30 mouse cellular contexts compared by ENCODE assay signal in genomic region chr11:117896533-117896932, GRCm38 (mm10). TPM values are rescaled to one million over a fixed set of nuclear protein-coding genes. Genes with fewer than 3 reads are reported as not detected.
DNase-seq lines count a peak whose midpoint lies in the region; ATAC-seq and TF ChIP-seq lines count a peak whose summit lies in the region.
"Had no signal": no experiment of that assay in that cellular context is flagged by ENCODE, and none has a peak within 500 bp of the region (broad histone marks: within the 10 kb centered on the region; RNA-seq: fewer than 3 reads in every experiment).

No protein-coding gene starts in this region.

- 41% methylated on average over 2 of the region's 2 CpGs for WGBS in heart, embryonic 10.5 days
- WGBS in heart, embryonic 16.5 days = 16% methylated on average over 2 of the region's 2 CpGs
- WGBS in midbrain, embryonic 16.5 days = 28% methylated on average over 2 of the region's 2 CpGs
- WGBS in embryonic facial prominence, embryonic 10.5 days = 60% methylated on average over 2 of the region's 2 CpGs

- TF ChIP-seq CTCF in Patski (IDR thresholded peaks at IDR 0.05) = no peak

- CTCF ChIA-PET in Patski (lab: Charles Lee) = no interaction called here

- POLR2A ChIA-PET in Patski (lab: Charles Lee) = no interaction called here

- H3K4me2 ChIP-seq in heart, embryonic 16.5 days (ENCODE audit: low read depth, low read length) = no peak overlapping the region
- H3K4me2 ChIP-seq in midbrain, embryonic 16.5 days (ENCODE audit: low read length) = no peak overlapping the region
- H3K4me2 ChIP-seq: embryonic facial prominence, embryonic 12.5 days; forebrain, embryonic 13.5 days; forebrain, embryonic 15.5 days had no signal

- peaks cover 20% of the 10 kb centered on the region for H3K4me1 ChIP-seq in heart, embryonic 10.5 days
- H3K4me1 ChIP-seq in heart, embryonic 16.5 days (ENCODE audit: control insufficient read depth, insufficient read depth, low read length) = peaks cover 2% of the 10 kb centered on the region; the same call in 1 of the 2 replicates
- H3K4me1 ChIP-seq in midbrain, embryonic 16.5 days (ENCODE audit: control insufficient read depth, insufficient read depth, low read length) = no peaks in the 10 kb centered on the region
- H3K4me1 ChIP-seq in embryonic facial prominence, embryonic 10.5 days = 0 out of 2 replicates have a peak, but pooled peaks cover 3% of the 10 kb centered on the region
- H3K4me1 ChIP-seq: embryonic facial prominence, embryonic 12.5 days; forebrain, embryonic 15.5 days had no signal

- H3K4me3 ChIP-seq in heart, embryonic 10.5 days = no peak overlapping the region; the same call in 1 of the 2 replicates
- H3K4me3 ChIP-seq in heart, embryonic 16.5 days (ENCODE audit: low read length) = no peak overlapping the region
- no peak overlapping the region for H3K4me3 ChIP-seq in midbrain, embryonic 16.5 days (ENCODE audit: low read depth, low read length)
- H3K4me3 ChIP-seq in embryonic facial prominence, embryonic 10.5 days = no peak overlapping the region
- H3K4me3 ChIP-seq: embryonic facial prominence, embryonic 12.5 days; forebrain, embryonic 13.5 days; forebrain, embryonic 15.5 days had no signal

- no peak overlapping the region for H3K9ac ChIP-seq in heart, embryonic 16.5 days (ENCODE audit: low read length)
- no peak overlapping the region for H3K9ac ChIP-seq in midbrain, embryonic 16.5 days (ENCODE audit: low read depth, low read length)
- H3K9ac ChIP-seq: embryonic facial prominence, embryonic 12.5 days; forebrain, embryonic 13.5 days; forebrain, embryonic 15.5 days; forebrain, postnatal 0 days had no signal

- in situ Hi-C loops in Patski (cut with MboI; ENCODE audit: low pct_unique_long_range_greater_than_20kb) = no loop called here

- ATAC-seq in heart, embryonic 16.5 days (replicated peaks; ENCODE audit: extremely low read depth, insufficient read depth, low FRiP score) = peak; percentile 67
- ATAC-seq in Patski = peak; percentile 44
- ATAC-seq in midbrain, embryonic 16.5 days = no peak
- ATAC-seq: CD4-positive, CD25-positive, alpha-beta regulatory T cell, adult 4 months; forebrain, embryonic 13.5 days; forebrain, embryonic 15.5 days; forebrain, postnatal 0 days had no signal

- no peaks in the 10 kb centered on the region for H3K36me3 ChIP-seq in heart, embryonic 10.5 days
- H3K36me3 ChIP-seq in heart, embryonic 16.5 days (ENCODE audit: control insufficient read depth, insufficient read depth) = no peaks in the 10 kb centered on the region
- H3K36me3 ChIP-seq in midbrain, embryonic 16.5 days (ENCODE audit: control insufficient read depth, insufficient read depth, low read length) = no peaks in the 10 kb centered on the region
- no peaks in the 10 kb centered on the region for H3K36me3 ChIP-seq in embryonic facial prominence, embryonic 10.5 days (replicated peaks)
- H3K36me3 ChIP-seq: embryonic facial prominence, embryonic 12.5 days; forebrain, embryonic 15.5 days; G1E had no signal

- 0 out of 2 replicates have a peak overlapping the region, but pooled peaks have one; percentile 22 for H3K27ac ChIP-seq in heart, embryonic 10.5 days
- H3K27ac ChIP-seq in heart, embryonic 16.5 days (ENCODE audit: low read length) = no peak overlapping the region
- no peak overlapping the region for H3K27ac ChIP-seq in midbrain, embryonic 16.5 days (ENCODE audit: low read length)
- no peak overlapping the region for H3K27ac ChIP-seq in embryonic facial prominence, embryonic 10.5 days (replicated peaks)
- H3K27ac ChIP-seq: embryonic facial prominence, embryonic 12.5 days; forebrain, embryonic 13.5 days; forebrain, embryonic 15.5 days had no signal

- intact Hi-C loops in heart, postnatal 10 days (cut with DNase I) = no loop called here

- peaks cover 26% of the 10 kb centered on the region for H3K27me3 ChIP-seq in heart, embryonic 10.5 days (ENCODE audit: insufficient read depth, poor library complexity, severe bottlenecking)
- no peaks in the 10 kb centered on the region for H3K27me3 ChIP-seq in heart, embryonic 16.5 days (ENCODE audit: control insufficient read depth, insufficient read depth, low read length)
- no peaks in the 10 kb centered on the region for H3K27me3 ChIP-seq in Patski
- H3K27me3 ChIP-seq in midbrain, embryonic 16.5 days (ENCODE audit: control insufficient read depth, insufficient read depth, low read depth, low read length) = no peaks in the 10 kb centered on the region
- H3K27me3 ChIP-seq in embryonic facial prominence, embryonic 10.5 days (replicated peaks; ENCODE audit: low read depth, poor library complexity, severe bottlenecking) = peaks cover 23% of the 10 kb centered on the region
- H3K27me3 ChIP-seq: embryonic facial prominence, embryonic 12.5 days had no signal

- no peak for DNase-seq in heart, embryonic 10.5 days (ENCODE audit: low spot score)
- no peak for DNase-seq in heart, postnatal 10 days
- no peak for DNase-seq in heart, adult 9 months (ENCODE audit: low spot score in 2 of 2)
- peak; percentile 28 for DNase-seq in Muller cell, postnatal 12 days (ENCODE audit: inconsistent ontology term)
- peak; percentile 30 for DNase-seq in Patski (ENCODE audit: low read depth, low spot score)
- DNase-seq in embryonic facial prominence, embryonic 10.5 days (ENCODE audit: low spot score) = no peak
- DNase-seq: adrenal gland, adult 2 months; adrenal gland, postnatal 10 days; adrenal gland, postnatal 25 days; B cell, adult 2 months; cerebellum, adult 11 months; cerebellum, adult 18-20 months; cerebellum, adult 8-10 months; cerebellum, adult 9-11 months; cerebellum, postnatal 14 days; cerebellum, postnatal 36 days; embryo, embryonic 11 days; forebrain, postnatal 0 days had no signal

- H3K9me3 ChIP-seq in heart, embryonic 10.5 days = 0 out of 2 replicates have a peak, but pooled peaks cover 4% of the 10 kb centered on the region
- H3K9me3 ChIP-seq in heart, embryonic 16.5 days (replicated peaks; ENCODE audit: control insufficient read depth, low read length) = no peaks in the 10 kb centered on the region
- H3K9me3 ChIP-seq in midbrain, embryonic 16.5 days (replicated peaks; ENCODE audit: control insufficient read depth, low read length, poor library complexity, severe bottlenecking) = no peaks in the 10 kb centered on the region
- H3K9me3 ChIP-seq in embryonic facial prominence, embryonic 10.5 days = no peaks in the 10 kb centered on the region
- H3K9me3 ChIP-seq: embryonic facial prominence, embryonic 12.5 days; forebrain, embryonic 13.5 days; forebrain, embryonic 15.5 days; G1E had no signal

RNA-seq across cellular contexts. Expression of gene Tha1, which starts 23.3 kb away (rescaled TPM):
- 4.0 and 4.3 TPM in 2 replicates for polyA plus RNA-seq in heart, embryonic 10.5 days (2016; fragmentation: Nextera tagmentation; extraction: Ambion mirVana)
- total RNA-seq in heart, postnatal 10 days (2021) = 1 to 10 TPM; 5.1 to 5.7 TPM
- polyA plus RNA-seq in heart, embryonic 16.5 days (2015; fragmentation: Nextera tagmentation; extraction: Ambion mirVana) = 6.5 and 7.4 TPM in 2 replicates
- 10.6 TPM for polyA plus RNA-seq in Patski (2021)
- polyA plus RNA-seq in midbrain, embryonic 16.5 days (2015; fragmentation: Nextera tagmentation; extraction: Ambion mirVana) = 4.2 and 5.0 TPM in 2 replicates
- polyA plus RNA-seq in embryonic facial prominence, embryonic 10.5 days (2016; fragmentation: Nextera tagmentation; extraction: Ambion mirVana) = 2.5 and 3.1 TPM in 2 replicates
- total RNA-seq: CH12.LX, G1E had no signal
- polyA plus RNA-seq: G1E had no signal

RNA-seq across cellular contexts. Expression of gene Tmem235, which starts 36.0 kb away (rescaled TPM):
- not detected in 2 replicates for polyA plus RNA-seq in heart, embryonic 10.5 days (2016; fragmentation: Nextera tagmentation; extraction: Ambion mirVana)
- total RNA-seq in heart, postnatal 10 days (2021) = not detected
- polyA plus RNA-seq in heart, embryonic 16.5 days (2015; fragmentation: Nextera tagmentation; extraction: Ambion mirVana) = not detected in 2 replicates
- 0.06 TPM for polyA plus RNA-seq in Patski (2021)
- not detected in 2 replicates for polyA plus RNA-seq in midbrain, embryonic 16.5 days (2015; fragmentation: Nextera tagmentation; extraction: Ambion mirVana)
- polyA plus RNA-seq in embryonic facial prominence, embryonic 10.5 days (2016; fragmentation: Nextera tagmentation; extraction: Ambion mirVana) = 0.10 TPM in 1 of 2 replicates, not detected in the other
- total RNA-seq: adrenal gland, adult 2 months; adrenal gland, postnatal 10 days; adrenal gland, postnatal 25 days; adrenal gland, postnatal 4 days; CH12.LX; common myeloid progenitor, adult 5-6 weeks; forebrain, postnatal 0 days; G1E had no signal
- polyA plus RNA-seq: adrenal gland, adult 2 months; CD4-positive, CD25-positive, alpha-beta regulatory T cell, adult 4 months; embryonic facial prominence, embryonic 12.5 days; embryonic facial prominence, embryonic 14.5 days; forebrain, embryonic 11.5 days; forebrain, embryonic 13.5 days; forebrain, embryonic 15.5 days; forebrain, postnatal 0 days; G1E had no signal

RNA-seq across cellular contexts. Expression of gene Birc5, which starts 47.5 kb away (rescaled TPM):
- polyA plus RNA-seq in heart, embryonic 10.5 days (2016; fragmentation: Nextera tagmentation; extraction: Ambion mirVana) = 275 and 334 TPM in 2 replicates
- total RNA-seq in heart, postnatal 10 days (2021) = 10 to 100 TPM; 17.4 to 18.4 TPM
- 228 and 244 TPM in 2 replicates for polyA plus RNA-seq in heart, embryonic 16.5 days (2015; fragmentation: Nextera tagmentation; extraction: Ambion mirVana)
- 79.5 TPM for polyA plus RNA-seq in Patski (2021)
- 21.0 and 27.3 TPM in 2 replicates for polyA plus RNA-seq in midbrain, embryonic 16.5 days (2015; fragmentation: Nextera tagmentation; extraction: Ambion mirVana)
- polyA plus RNA-seq in embryonic facial prominence, embryonic 10.5 days (2016; fragmentation: Nextera tagmentation; extraction: Ambion mirVana) = 405 and 416 TPM in 2 replicates

Comparison
In these comparisons a context has a peak if more than half of its experiments do, and no peak if none do; other contexts are left out.
1. DNase-seq: peak in Muller cell, postnatal 12 days (single experiment) and Patski (single experiment); none in heart, embryonic 10.5 days (single experiment), heart, postnatal 10 days (0 of 2), heart, adult 9 months (0 of 2) and embryonic facial prominence, embryonic 10.5 days (single experiment).